Mouse (Mus musculus) gastrocnemius, postnatal 14 days (tissue): ENCODE measurements around the gene Klhdc1. TPM values are rescaled to one million over a fixed set of nuclear protein-coding genes. Genes with fewer than 3 reads are reported as not detected.

ENCODE experiments used
- DNase-seq: peaks from one replicate; pipeline ENCODE4 v3.0.0; 2021; ENCODE audit warnings: mixed read lengths
- intact Hi-C: fragments of 180-260 bp; cut with DNase I; formaldehyde crosslinking; loops from one replicate; pipeline ENCODE4 v1.15.1; 2025; ENCODE audit warnings: low total_unique reads
- total RNA-seq, 2 experiments: library from RNA; stranded (reverse); gene quantifications; 2 replicates each; pipeline ENCODE4 v1.2.3; 2021

Gene Klhdc1
- total RNA-seq, 2 experiments from 2014 or later: 15.7 to 17.4 TPM

DNA sequence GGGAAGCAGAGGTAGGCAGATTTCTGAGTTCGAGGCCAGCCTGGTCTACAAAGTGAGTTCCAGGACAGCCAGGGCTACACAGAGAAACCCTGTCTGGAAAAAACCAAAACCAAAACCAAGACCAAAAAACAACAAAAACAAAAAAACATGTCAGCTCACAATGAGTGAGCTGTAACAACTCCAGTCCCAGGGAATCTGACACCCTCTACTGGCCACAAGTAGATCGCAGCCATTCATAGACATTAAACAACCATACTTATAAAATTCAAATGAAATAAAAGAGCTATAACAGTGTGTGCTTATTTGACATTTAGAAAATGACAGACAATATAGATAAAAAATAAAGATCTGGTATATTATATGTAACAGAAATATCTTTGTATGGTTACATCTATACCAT lies 92.6 kb downstream of the Klhdc1 start:
- intact Hi-C loops: loop anchor here (10.0 kb wide), 1 partner anchor 119 kb away; no protein-coding TSS in a partner anchor
- no peak for DNase-seq

Other genes starting within 250 kb of the Klhdc1 start
- 1,000 to 10,000 TPM; 1,152 to 1,205 TPM for gene Rps29, start 82.0 kb upstream of the Klhdc1 start, total RNA-seq
- gene Lrr1, start 72.4 kb upstream of the Klhdc1 start, total RNA-seq: under 1 TPM; 0.27 to 0.31 TPM
- 100 to 1,000 TPM; 324 to 375 TPM for gene Rpl36al, start 57.1 kb upstream of the Klhdc1 start, total RNA-seq
- 10 to 100 TPM; 11.7 to 16.1 TPM for gene Mgat2, start 57.0 kb upstream of the Klhdc1 start, total RNA-seq
- 1 to 10 TPM; 1.5 to 2.8 TPM for gene Gm49383, start 44.1 kb upstream of the Klhdc1 start, total RNA-seq
- under 1 TPM; 0.24 to 0.66 TPM for gene Dnaaf2, start 42.7 kb upstream of the Klhdc1 start, total RNA-seq
- gene Gm49384, start 36.9 kb upstream of the Klhdc1 start, total RNA-seq: 1 to 10 TPM; 1.4 to 2.0 TPM
- 1 to 10 TPM in 1 of 2 experiments, under 1 TPM in 1; 0.80 to 1.7 TPM for gene Pole2, start 13.0 kb upstream of the Klhdc1 start, total RNA-seq
- gene Klhdc2, start 55.5 kb downstream of the Klhdc1 start, total RNA-seq: 100 to 1,000 TPM; 103 to 104 TPM
- gene Nemf, start 116.0 kb downstream of the Klhdc1 start, total RNA-seq: 10 to 100 TPM; 16.8 to 19.1 TPM
- 10 to 100 TPM; 29.7 to 36.3 TPM for gene Arf6, start 131.0 kb downstream of the Klhdc1 start, total RNA-seq
- gene Gm9887, start 131.3 kb downstream of the Klhdc1 start, total RNA-seq: under 1 TPM in 1 of 2 experiments, not detected in 1; 0.37 TPM